Mouse (Mus musculus) CH12.LX (cell line): ENCODE results near the gene Ern1. TPM values are rescaled to one million over a fixed set of nuclear protein-coding genes. Genes with fewer than 3 reads are reported as not detected.
A peak's percentile ranks its signal among the peaks of the same experiment; 100 is the strongest.

Experiments
- DNase-seq: peaks from one replicate; pipeline ENCODE4 v3.0.0-alpha.2; 2013; ENCODE audit errors: extremely low read depth
- H3K27ac ChIP-seq: 2 replicates; pipeline ENCODE4 v1.5.1; 2012; ENCODE audit warnings: low read depth, mild to moderate bottlenecking, control low read depth, moderate library complexity; ENCODE audit not compliant: insufficient read depth
- H3K27me3 ChIP-seq: replicated peaks from 2 replicates; pipeline ENCODE3; 2012; ENCODE audit warnings: inconsistent platforms
- H3K36me3 ChIP-seq, 2 experiments: replicated peaks in 1 of 2; 2 replicates each; pipeline versions ENCODE3 to v1.6.1; 2012; ENCODE audit warnings: inconsistent platforms in 1 of 2, low read length in 1 of 2, mild to moderate bottlenecking in 1 of 2, mixed read lengths in 1 of 2, moderate library complexity in 1 of 2; ENCODE audit not compliant: control insufficient read depth in 1 of 2, insufficient read depth in 1 of 2
- H3K4me1 ChIP-seq, 2 experiments: 2 replicates each; pipeline ENCODE4 v1.6.1; 2012; ENCODE audit warnings: inconsistent platforms in 1 of 2, moderate library complexity in 1 of 2; ENCODE audit not compliant: insufficient read depth in 2 of 2, control insufficient read depth in 1 of 2
- H3K4me2 ChIP-seq: 2 replicates; pipeline ENCODE4 v1.6.1; 2012; ENCODE audit warnings: low read depth, mild to moderate bottlenecking, control low read depth; ENCODE audit not compliant: poor library complexity, insufficient read depth, severe bottlenecking
- H3K4me3 ChIP-seq, 3 experiments: fragments of 150-350 bp in 1 of 3; sonication (generic) in 1 of 3; replicated peaks in 1 of 3; 2 replicates each; pipeline versions ENCODE3 to v1.5.1; 2011 to 2012; ENCODE audit warnings: low read depth in 2 of 3, low read length in 2 of 3, mild to moderate bottlenecking in 2 of 3, moderate library complexity in 2 of 3, control low read depth in 1 of 3, improper control_type of control experiment in 1 of 3, inconsistent platforms in 1 of 3, mixed read lengths in 1 of 3; ENCODE audit not compliant: poor library complexity in 1 of 3
- H3K79me2 ChIP-seq: replicated peaks from 2 replicates; pipeline ENCODE4 v1.6.1; 2012; ENCODE audit warnings: mild to moderate bottlenecking, moderate library complexity; ENCODE audit not compliant: control insufficient read depth, poor library complexity, insufficient read depth, severe bottlenecking; ENCODE audit errors: extremely low read depth
- H3K9ac ChIP-seq: 2 replicates; pipeline ENCODE4 v1.6.1; 2012; ENCODE audit warnings: low read depth, mild to moderate bottlenecking, control low read depth, moderate library complexity; ENCODE audit not compliant: insufficient read depth
- H3K9me3 ChIP-seq: replicated peaks from 2 replicates; pipeline ENCODE3; 2012; ENCODE audit warnings: low read length, inconsistent platforms, mixed read lengths
- BHLHE40 ChIP-seq: IDR thresholded peaks from 2 replicates; pipeline ENCODE4 v1.6.1; 2011; ENCODE audit warnings: mild to moderate bottlenecking, low read depth, low read length, improper control_type of control experiment
- CHD2 ChIP-seq: IDR thresholded peaks from 2 replicates; pipeline ENCODE4 v1.6.1; 2011; ENCODE audit warnings: low read length, improper control_type of control experiment
- CTCF ChIP-seq, 2 experiments: IDR thresholded peaks in 1 of 2; conservative IDR thresholded peaks in 1 of 2; 2 replicates each; pipeline ENCODE4 v1.5.1; 2011 to 2012; ENCODE audit warnings: low read depth in 2 of 2, low read length in 2 of 2, improper control_type of control experiment in 1 of 2, inconsistent platforms in 1 of 2, mild to moderate bottlenecking in 1 of 2, moderate library complexity in 1 of 2
- E2F4 ChIP-seq: IDR thresholded peaks from 2 replicates; pipeline ENCODE4 v1.6.1; 2011; ENCODE audit warnings: low read depth, low read length, improper control_type of control experiment; ENCODE audit not compliant: insufficient replicate concordance
- HCFC1 ChIP-seq: IDR thresholded peaks from 2 replicates; pipeline ENCODE4 v1.6.1; 2012; ENCODE audit warnings: low read depth, mild to moderate bottlenecking, inconsistent platforms, low read length, improper control_type of control experiment
- IRF4 ChIP-seq: IDR thresholded peaks from 2 replicates; pipeline ENCODE4 v1.6.1; 2014; ENCODE audit warnings: low read depth, mild to moderate bottlenecking, inconsistent platforms, low read length, improper control_type of control experiment
- JUND ChIP-seq: conservative IDR thresholded peaks from 2 replicates; pipeline ENCODE4 v1.6.1; 2011; ENCODE audit warnings: low read depth, low read length, improper control_type of control experiment
- KAT2A ChIP-seq: IDR thresholded peaks from 2 replicates; pipeline ENCODE4 v1.6.1; 2012; ENCODE audit warnings: low read length, improper control_type of control experiment, inconsistent platforms; ENCODE audit not compliant: insufficient replicate concordance
- MAFK ChIP-seq: IDR thresholded peaks from 2 replicates; pipeline ENCODE4 v1.6.1; 2011; ENCODE audit warnings: low read length, improper control_type of control experiment; ENCODE audit not compliant: insufficient replicate concordance
- MEF2A ChIP-seq: IDR thresholded peaks from 2 replicates; pipeline ENCODE4 v1.6.1; 2014; ENCODE audit warnings: low read depth, mild to moderate bottlenecking, inconsistent platforms, low read length, improper control_type of control experiment, borderline replicate concordance
- MXI1 ChIP-seq: IDR thresholded peaks from 2 replicates; pipeline ENCODE4 v1.6.1; 2011; ENCODE audit warnings: mild to moderate bottlenecking, low read depth, low read length, improper control_type of control experiment
- NRF1 ChIP-seq: IDR thresholded peaks from 2 replicates; pipeline ENCODE4 v1.6.1; 2014; ENCODE audit warnings: low read depth, mild to moderate bottlenecking, inconsistent platforms, low read length, improper control_type of control experiment, moderate library complexity
- PAX5 ChIP-seq: IDR thresholded peaks from 2 replicates; pipeline ENCODE4 v1.6.1; 2012; ENCODE audit warnings: low read length, inconsistent platforms, mixed read lengths
- POLR2A ChIP-seq: IDR thresholded peaks from 2 replicates; pipeline ENCODE4 v1.6.1; 2011; ENCODE audit warnings: low read depth, mild to moderate bottlenecking, improper control_type of control experiment, low read length
- POLR2AphosphoS2 ChIP-seq: IDR thresholded peaks from 2 replicates; pipeline ENCODE4 v1.6.1; 2011; ENCODE audit warnings: low read depth, low read length, improper control_type of control experiment
- RCOR1 ChIP-seq: conservative IDR thresholded peaks from 2 replicates; pipeline ENCODE4 v1.6.1; 2012; ENCODE audit warnings: low read depth, mild to moderate bottlenecking, inconsistent platforms, low read length, improper control_type of control experiment
- SIN3A ChIP-seq: IDR thresholded peaks from 2 replicates; pipeline ENCODE4 v1.6.1; 2012; ENCODE audit warnings: low read length, improper control_type of control experiment, inconsistent platforms
- SMC3 ChIP-seq: IDR thresholded peaks from 2 replicates; pipeline ENCODE4 v1.6.1; 2011; ENCODE audit warnings: low read depth, low read length, improper control_type of control experiment
- TCF12 ChIP-seq: IDR thresholded peaks from 2 replicates; pipeline ENCODE4 v1.6.1; 2014; ENCODE audit warnings: low read depth, mild to moderate bottlenecking, inconsistent platforms, low read length, improper control_type of control experiment
- UBTF ChIP-seq: IDR thresholded peaks from 2 replicates; pipeline ENCODE4 v1.6.1; 2012; ENCODE audit warnings: low read depth, mild to moderate bottlenecking, inconsistent platforms, low read length, improper control_type of control experiment, moderate library complexity
- USF2 ChIP-seq: conservative IDR thresholded peaks from 2 replicates; pipeline ENCODE4 v1.6.1; 2011; ENCODE audit warnings: low read depth, low read length, improper control_type of control experiment
- ZKSCAN1 ChIP-seq: IDR thresholded peaks from 2 replicates; pipeline ENCODE4 v1.6.1; 2012; ENCODE audit warnings: low read depth, inconsistent platforms, low read length, improper control_type of control experiment, borderline replicate concordance
- ZMIZ1 ChIP-seq: IDR thresholded peaks from 2 replicates; pipeline ENCODE4 v1.6.1; 2012; ENCODE audit warnings: low read depth, mild to moderate bottlenecking, inconsistent platforms, low read length, improper control_type of control experiment
- ZNF384 ChIP-seq: IDR thresholded peaks from 2 replicates; pipeline ENCODE4 v1.6.1; 2012; ENCODE audit warnings: low read depth, low read length, improper control_type of control experiment, inconsistent platforms
- dilution Hi-C: fragments of 300-500 bp; cut with MboI; formaldehyde crosslinking; loops from 2 replicates; pipeline ENCODE4 v1.14.3; 2020; ENCODE audit warnings: low sequenced_read_pairs; ENCODE audit not compliant: extremely low pct_unique_long_range_greater_than_20kb, extremely low pct_ligation_motif_present
- in situ Hi-C: fragments of 300-500 bp; cut with MboI; formaldehyde crosslinking; loops from 3 replicates; pipeline ENCODE4 v1.14.3; 2019; ENCODE audit warnings: low sequenced_read_pairs, low pct_ligation_motif_present, low pct_unique_long_range_greater_than_20kb, mixed read lengths
- polyA plus RNA-seq: library from polyadenylated mRNA; unstranded; fragments of >175 nt; gene quantifications from 2 replicates; pipeline ENCODE4 v1.2.1, GENCODE M21; 2012; ENCODE audit warnings: low read depth; ENCODE audit not compliant: insufficient read length
- total RNA-seq, 2 experiments: library from RNA; depleted of rRNA; stranded (reverse); fragments of 300-350 nt in 1 of 2; fragments of >200 nt in 1 of 2; gene quantifications; 2 replicates each; pipeline ENCODE4 v1.2.3; 2012 to 2014

The Ern1 gene
- total and polyA plus RNA-seq, 3 experiments = 3.0 to 21.7 (median 7.7) TPM

DNA sequence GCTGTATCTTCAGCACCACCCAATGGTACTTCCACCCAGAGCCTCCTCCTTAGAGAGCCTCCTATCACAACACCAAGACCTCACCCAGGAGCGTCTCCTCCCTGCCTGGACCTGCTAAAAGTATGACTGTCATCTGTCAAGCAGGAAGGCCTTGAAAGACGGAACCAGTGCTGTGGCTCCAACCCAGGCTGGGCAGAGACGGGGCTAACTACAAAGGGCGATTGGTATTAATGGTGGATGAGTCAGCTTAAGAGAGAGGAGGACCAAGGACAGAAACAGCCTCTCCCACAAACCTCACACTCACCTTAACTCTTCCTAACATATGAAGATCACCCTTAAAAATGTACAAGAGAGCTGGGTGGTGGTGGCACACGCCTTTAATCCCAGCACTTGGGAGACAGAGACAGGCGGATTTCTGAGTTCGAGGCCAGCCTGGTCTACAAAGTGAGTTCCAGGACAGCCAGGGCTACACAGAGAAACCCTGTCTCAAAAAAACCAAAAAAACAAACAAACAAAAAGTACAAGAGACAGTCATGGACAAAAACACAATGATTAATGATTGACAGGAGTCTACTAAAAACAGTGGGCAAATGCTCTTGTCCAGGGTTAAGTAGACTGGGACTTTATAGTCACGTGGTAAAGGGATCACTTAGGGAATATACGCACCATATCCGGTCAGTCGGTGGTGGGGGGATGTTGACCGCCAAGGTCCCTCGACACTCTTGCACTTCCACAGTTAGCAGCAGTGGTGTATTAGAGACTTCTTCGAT lies 23.8 kb upstream of the Ern1 start:
- Histone ChIP-seq H3K79me2 (no peaks in the 10 kb centered on the region), H3K27me3 (no peaks in the 10 kb centered on the region), H3K9ac (no peak overlapping the region), H3K4me3 (no peak overlapping the region), H3K9me3 (no peaks in the 10 kb centered on the region), H3K4me1 (peaks cover 5 to 9% of the 10 kb centered on the region in 2 experiments; a peak in 3 of 4 replicates), H3K36me3 (peaks cover 5 to 22% of the 10 kb centered on the region in 2 experiments), H3K4me2 (no peak overlapping the region), H3K27ac (no peak overlapping the region)
- in situ Hi-C loops (no loop called here), dilution Hi-C loops (no loop called here)
- DNase-seq = no peak
- TF ChIP-seq PAX5 (no peak), USF2 (no peak), MXI1 (no peak), IRF4 (no peak), JUND (no peak), POLR2AphosphoS2 (no peak), TCF12 (no peak), CHD2 (no peak), SIN3A (no peak)

DNA sequence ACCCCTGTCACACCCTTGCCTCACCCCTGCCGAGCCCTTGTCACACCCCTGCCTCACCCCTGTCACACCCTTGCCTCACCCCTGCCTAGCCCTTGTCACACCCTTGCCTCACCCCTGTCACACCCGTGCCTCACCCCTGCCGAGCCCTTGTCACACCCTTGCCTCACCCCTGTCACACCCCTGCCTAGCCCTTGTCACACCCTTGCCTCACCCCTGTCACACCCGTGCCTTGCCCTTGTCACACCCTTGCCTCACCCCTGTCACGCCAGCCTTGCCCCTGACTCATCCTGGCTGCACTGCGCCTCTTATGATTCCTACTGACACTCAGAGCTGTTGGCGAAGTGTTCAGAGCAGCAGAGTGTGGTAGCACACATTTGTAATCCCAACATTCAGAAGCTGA lies 20.0 kb upstream of the Ern1 start:
- Histone ChIP-seq H3K36me3 (peaks cover 5 to 18% of the 10 kb centered on the region in 2 experiments), H3K27ac (no peak overlapping the region; the same call in 1 of the 2 replicates), H3K4me2 (no peak overlapping the region), H3K27me3 (no peaks in the 10 kb centered on the region), H3K79me2 (no peaks in the 10 kb centered on the region), H3K9ac (no peak overlapping the region), H3K4me1 (peaks cover 8 to 15% of the 10 kb centered on the region in 2 experiments), H3K4me3 (peak overlapping the region in 1 of 3 experiments; percentile 20), H3K9me3 (no peaks in the 10 kb centered on the region)
- TF ChIP-seq MAFK (no peak), SMC3 (no peak), CTCF (conservative IDR thresholded peaks at IDR 0.05 in 1 of 2, IDR thresholded peaks at IDR 0.05 in 1 of 2; ENCODE audit: low read depth in 2 of 2, low read length in 2 of 2) (no peak), TCF12 (no peak), ZMIZ1 (no peak), POLR2A (no peak), E2F4 (no peak), ZKSCAN1 (no peak), HCFC1 (no peak), IRF4 (no peak), NRF1 (no peak), MEF2A (no peak), UBTF (no peak), SIN3A (no peak), RCOR1 (no peak), ZNF384 (no peak), BHLHE40 (no peak), KAT2A (no peak), MXI1 (no peak)
- dilution Hi-C loops (no loop called here), in situ Hi-C loops (loop anchor here (10.0 kb wide), 1 partner anchor 247 kb away; the partner anchor contains the start of genes Milr1 and Pecam1)
- no peak for DNase-seq
